Mouse (Mus musculus) heart, embryonic 14.5 days (tissue): ENCODE results near the gene Snx20. TPM values are rescaled to one million over a fixed set of nuclear protein-coding genes. Genes with fewer than 3 reads are reported as not detected.

Experiments used
- ATAC-seq: fragments of 200-750 bp; cut with Nextera tagmentation; 2 replicates; pipeline ENCODE4 v1.8.0; 2017; ENCODE audit warnings: low read depth, moderate TSS enrichment; ENCODE audit not compliant: insufficient number of reproducible peaks, insufficient read depth, low FRiP score
- H3K27ac ChIP-seq, 2 experiments: fragments of 200-500 bp in 1 of 2; fragments of 300-500 bp in 1 of 2; sonication (generic) in 1 of 2; replicated peaks in 1 of 2; 2 replicates each; pipeline ENCODE4 v1.5.1; 2012 to 2014; ENCODE audit warnings: low read depth in 2 of 2, low read length in 2 of 2, control low read depth in 1 of 2, mild to moderate bottlenecking in 1 of 2, mixed read lengths in 1 of 2; ENCODE audit not compliant: control insufficient read depth in 1 of 2, insufficient read depth in 1 of 2
- H3K27me3 ChIP-seq: fragments of 300-500 bp; sonication (generic); 2 replicates; pipeline ENCODE4 v1.6.1; 2014; ENCODE audit warnings: mild to moderate bottlenecking, low read length, control low read depth; ENCODE audit not compliant: control insufficient read depth, insufficient read depth
- H3K36me3 ChIP-seq: fragments of 300-500 bp; sonication (generic); 2 replicates; pipeline ENCODE4 v1.6.1; 2014; ENCODE audit warnings: mild to moderate bottlenecking, control low read depth, low read length, mixed read lengths; ENCODE audit not compliant: control insufficient read depth, insufficient read depth
- H3K4me1 ChIP-seq, 2 experiments: fragments of 200-500 bp in 1 of 2; fragments of 300-500 bp in 1 of 2; sonication (generic) in 1 of 2; 2 replicates each; pipeline ENCODE4 v1.6.1; 2012 to 2014; ENCODE audit warnings: low read length in 2 of 2, control low read depth in 1 of 2, mixed read lengths in 1 of 2; ENCODE audit not compliant: control insufficient read depth in 2 of 2, insufficient read depth in 2 of 2
- H3K4me2 ChIP-seq: fragments of 300-500 bp; sonication (generic); 2 replicates; pipeline ENCODE4 v1.6.1; 2014; ENCODE audit warnings: mild to moderate bottlenecking, low read length
- H3K4me3 ChIP-seq, 2 experiments: fragments of 200-500 bp in 1 of 2; fragments of 300-500 bp in 1 of 2; sonication (generic) in 1 of 2; 2 replicates each; pipeline ENCODE4 v1.5.1; 2012 to 2014; ENCODE audit warnings: low read length in 2 of 2, mild to moderate bottlenecking in 2 of 2, control low read depth in 1 of 2, low read depth in 1 of 2, moderate library complexity in 1 of 2; ENCODE audit not compliant: control insufficient read depth in 1 of 2, insufficient read depth in 1 of 2
- H3K9ac ChIP-seq: fragments of 300-500 bp; sonication (generic); 2 replicates; pipeline ENCODE4 v1.6.1; 2014; ENCODE audit warnings: mild to moderate bottlenecking, low read length
- H3K9me3 ChIP-seq: fragments of 300-500 bp; sonication (generic); 2 replicates; pipeline ENCODE4 v1.6.1; 2016; ENCODE audit warnings: low read length, control low read depth; ENCODE audit not compliant: control insufficient read depth
- WGBS: fragments of 180-500 bp; shearing (Covaris S2); extraction: QIAGEN DNeasy Blood & Tissue Kit; methylation state at CpG from one replicate; pipeline ENCODE4 v1.1.7; 2014; 5-methylcytosine and 5-hydroxymethylcytosine counted together
- polyA plus RNA-seq: library from polyadenylated mRNA; unstranded; fragments of >200 nt; fragmentation: Nextera tagmentation; extraction: Ambion mirVana; gene quantifications from 2 replicates; pipeline ENCODE4 v1.2.1, GENCODE M21; 2014

Snx20 gene
- 1.7 and 2.0 TPM in 2 replicates for polyA plus RNA-seq

- no peak within 1 kb of the TSS for H3K9ac ChIP-seq
- no peak within 1 kb of the TSS for H3K4me2 ChIP-seq
- ATAC-seq = no peak
- no peak within 1 kb of the TSS for H3K27ac ChIP-seq
- 0 out of 2 replicates have a peak, but pooled peaks cover 4% of the 10 kb centered on the region for H3K27me3 ChIP-seq
- no peaks in the 10 kb centered on the region for H3K9me3 ChIP-seq
- peak within 1 kb of the TSS; percentile 2 to 4; a peak in 2 of 4 replicates for H3K4me3 ChIP-seq
- 69% methylated on average over 14 of the region's 14 CpGs for WGBS
- peaks cover 0 to 4% of the 10 kb centered on the region in 2 experiments; a peak in 1 of 4 replicates for H3K4me1 ChIP-seq
- H3K36me3 ChIP-seq = no peaks in the 10 kb centered on the region
Observed at GRCm38 (mm10) chr8:88635474-88636397, at the start of gene Snx20. Gene Snx20 (minus strand): TSS chr8:88636128.

GRCm38 (mm10) chr8:88683656-88684289 is 47.8 kb upstream of the Snx20 start:
- ATAC-seq = no peak
- WGBS = 79% methylated on average over 7 of the region's 7 CpGs
- no peak overlapping the region for H3K4me3 ChIP-seq

GRCm38 (mm10) chr8:88681046-88681445 is 45.1 kb upstream of the Snx20 start:
- no peaks in the 10 kb centered on the region for H3K36me3 ChIP-seq
- no peak for ATAC-seq
- H3K4me2 ChIP-seq = no peak overlapping the region
- no peaks in the 10 kb centered on the region for H3K4me1 ChIP-seq
- no peaks in the 10 kb centered on the region for H3K9me3 ChIP-seq
- H3K4me3 ChIP-seq = no peak overlapping the region
- 80% methylated on average over 8 of the region's 8 CpGs for WGBS
- H3K27me3 ChIP-seq = 0 out of 2 replicates have a peak, but pooled peaks cover 2% of the 10 kb centered on the region
- H3K27ac ChIP-seq = no peak overlapping the region
- no peak overlapping the region for H3K9ac ChIP-seq

More at GRCm38 (mm10) chr8:88683656-88684289, 47.8 kb upstream of the Snx20 start:
- H3K36me3 ChIP-seq = no peaks in the 10 kb centered on the region
- H3K27me3 ChIP-seq = no peaks in the 10 kb centered on the region
- no peak overlapping the region for H3K9ac ChIP-seq
- H3K4me1 ChIP-seq = peaks cover 3 to 4% of the 10 kb centered on the region in 2 experiments; a peak in 1 of 4 replicates
- no peak overlapping the region for H3K27ac ChIP-seq
- no peak overlapping the region for H3K4me2 ChIP-seq
- H3K9me3 ChIP-seq = no peaks in the 10 kb centered on the region

- Histone ChIP-seq H3K27me3 (0 out of 2 replicates have a peak, but pooled peaks cover 2% of the 10 kb centered on the region), H3K36me3 (no peaks in the 10 kb centered on the region), H3K27ac (no peak overlapping the region), H3K4me2 (no peak overlapping the region), H3K4me1 (no peaks in the 10 kb centered on the region), H3K4me3 (no peak overlapping the region), H3K9me3 (no peaks in the 10 kb centered on the region), H3K9ac (no peak overlapping the region)
- 95% methylated on average over 2 of the region's 2 CpGs for WGBS
- ATAC-seq = no peak
Observed at GRCm38 (mm10) chr8:88680566-88680965, 44.6 kb upstream of the Snx20 start.

GRCm38 (mm10) chr8:88677071-88677470 is 41.1 kb upstream of the Snx20 start:
- H3K9me3 ChIP-seq = no peaks in the 10 kb centered on the region
- no peak overlapping the region for H3K9ac ChIP-seq
- H3K27ac ChIP-seq = no peak overlapping the region
- no peaks in the 10 kb centered on the region for H3K36me3 ChIP-seq
- no peak overlapping the region for H3K4me3 ChIP-seq
- no peak for ATAC-seq
- no peak overlapping the region for H3K4me2 ChIP-seq
- WGBS = 85% methylated on average over 8 of the region's 8 CpGs
- H3K27me3 ChIP-seq = 0 out of 2 replicates have a peak, but pooled peaks cover 2% of the 10 kb centered on the region
- H3K4me1 ChIP-seq = no peaks in the 10 kb centered on the region

- no peak overlapping the region for H3K4me3 ChIP-seq
- H3K27me3 ChIP-seq = 0 out of 2 replicates have a peak, but pooled peaks cover 2% of the 10 kb centered on the region
- H3K36me3 ChIP-seq = no peaks in the 10 kb centered on the region
- no peaks in the 10 kb centered on the region for H3K4me1 ChIP-seq
- H3K27ac ChIP-seq = no peak overlapping the region
- H3K9ac ChIP-seq = no peak overlapping the region
- 78% methylated on average over 12 of the region's 12 CpGs for WGBS
- no peak for ATAC-seq
- no peak overlapping the region for H3K4me2 ChIP-seq
- no peaks in the 10 kb centered on the region for H3K9me3 ChIP-seq
Observed at GRCm38 (mm10) chr8:88675372-88676165, 39.6 kb upstream of the Snx20 start.

- no peak overlapping the region for H3K27ac ChIP-seq
- no peak for ATAC-seq
- H3K36me3 ChIP-seq = no peaks in the 10 kb centered on the region
- H3K4me2 ChIP-seq = no peak overlapping the region
- no peak overlapping the region for H3K4me3 ChIP-seq
- H3K27me3 ChIP-seq = 0 out of 2 replicates have a peak, but pooled peaks cover 2% of the 10 kb centered on the region
- WGBS = 79% methylated on average over 5 of the region's 5 CpGs
- no peak overlapping the region for H3K9ac ChIP-seq
- H3K9me3 ChIP-seq = no peaks in the 10 kb centered on the region
- H3K4me1 ChIP-seq = no peaks in the 10 kb centered on the region
Observed at GRCm38 (mm10) chr8:88673859-88674258, 37.9 kb upstream of the Snx20 start.
